Comparison of ENCODE assay signal across 8 mouse cellular contexts in genomic region chr8:79027977-79028487, GRCm38 (mm10). TPM values are rescaled to one million over a fixed set of nuclear protein-coding genes. Genes with fewer than 3 reads are reported as not detected.
DNase-seq lines count a peak whose midpoint lies in the region; ATAC-seq and TF ChIP-seq lines count a peak whose summit lies in the region.

Zfp827 (plus strand) TSS chr8:79028437.

- peak within 1 kb of the TSS; percentile 48 for H3K27ac ChIP-seq in bone marrow, adult 2 months (ENCODE audit: control insufficient read depth, insufficient read depth, low read depth, low read length, poor library complexity)
- peak within 1 kb of the TSS; percentile 100 for H3K27ac ChIP-seq in embryonic fibroblast, embryonic 13.5 days (ENCODE audit: insufficient read depth, low read length)
- peak within 1 kb of the TSS; percentile 100 for H3K27ac ChIP-seq in heart, embryonic 13.5 days (replicated peaks)
- peak within 1 kb of the TSS; percentile 99 for H3K27ac ChIP-seq in kidney, postnatal 0 days
- peak within 1 kb of the TSS; percentile 85 for H3K27ac ChIP-seq in liver, embryonic 12.5 days

- peak; percentile 36; the same call in 1 of the 2 replicates for TF ChIP-seq POLR2A in bone marrow, adult 2 months (IDR thresholded peaks at IDR 0.05; ENCODE audit: borderline replicate concordance, control insufficient read depth, low read depth, low read length)
- peak; percentile 82 for TF ChIP-seq POLR2A in embryonic fibroblast, embryonic 13.5 days (IDR thresholded peaks at IDR 0.05; ENCODE audit: low read depth, low read length)

- H3K9me3 ChIP-seq in heart, embryonic 13.5 days: 0 out of 2 replicates have a peak, but pooled peaks cover 5% of the 10 kb centered on the region
- no peaks in the 10 kb centered on the region for H3K9me3 ChIP-seq in kidney, postnatal 0 days (replicated peaks; ENCODE audit: low read length)
- H3K9me3 ChIP-seq in liver, embryonic 12.5 days (replicated peaks): no peaks in the 10 kb centered on the region

- H3K36me3 ChIP-seq in heart, embryonic 13.5 days: no peaks in the 10 kb centered on the region
- H3K36me3 ChIP-seq in kidney, postnatal 0 days (ENCODE audit: insufficient read depth, low read length): no peaks in the 10 kb centered on the region
- no peaks in the 10 kb centered on the region for H3K36me3 ChIP-seq in liver, embryonic 12.5 days

- TF ChIP-seq CTCF in bone marrow, adult 2 months (IDR thresholded peaks at IDR 0.05; ENCODE audit: control insufficient read depth, insufficient read depth, low read length): no peak
- 0 out of 2 replicates have a peak, but pooled peaks have one; percentile 4 for TF ChIP-seq CTCF in embryonic fibroblast, embryonic 13.5 days (IDR thresholded peaks at IDR 0.05; ENCODE audit: borderline replicate concordance, insufficient read depth, low read length)
- 0 out of 2 replicates have a peak, but pooled peaks have one; percentile 14 for TF ChIP-seq CTCF in kidney, postnatal 0 days (IDR thresholded peaks at IDR 0.05; ENCODE audit: low read depth)

- peak; percentile 82 for DNase-seq in B cell, adult 2 months
- DNase-seq in kidney, postnatal 0 days (ENCODE audit: low spot score): peak; percentile 86
- peak; percentile 86 for DNase-seq in naive thymus-derived CD4-positive, alpha-beta T cell, adult 2 months (ENCODE audit: low read depth)
- peak; percentile 61 to 80 for DNase-seq in spleen, postnatal 4 days (ENCODE audit: low spot score in 2 of 2)

- H3K9ac ChIP-seq in heart, embryonic 13.5 days: peak within 1 kb of the TSS; percentile 100
- peak within 1 kb of the TSS; percentile 98 for H3K9ac ChIP-seq in kidney, postnatal 0 days (ENCODE audit: low read depth, low read length)
- peak within 1 kb of the TSS; percentile 71 for H3K9ac ChIP-seq in liver, embryonic 12.5 days

- H3K4me2 ChIP-seq in heart, embryonic 13.5 days: peak within 1 kb of the TSS; percentile 69
- H3K4me2 ChIP-seq in kidney, postnatal 0 days (ENCODE audit: low read length): peak within 1 kb of the TSS; percentile 85
- peak within 1 kb of the TSS; percentile 72 for H3K4me2 ChIP-seq in liver, embryonic 12.5 days

- under 1% methylated on average over 32 of the region's 32 CpGs for WGBS in bone marrow, adult 2 months
- under 1% methylated on average over 28 of the region's 32 CpGs for WGBS in heart, embryonic 13.5 days
- WGBS in kidney, postnatal 0 days: 0% methylated on average over 32 of the region's 32 CpGs
- under 1% methylated on average over 27 of the region's 32 CpGs for WGBS in liver, embryonic 12.5 days (ENCODE audit: insufficient replicate concordance)

- H3K4me3 ChIP-seq in bone marrow, adult 2 months (replicated peaks; ENCODE audit: control insufficient read depth, low read depth, low read length): peak within 1 kb of the TSS; percentile 70
- peak within 1 kb of the TSS; percentile 97 for H3K4me3 ChIP-seq in embryonic fibroblast, embryonic 13.5 days (ENCODE audit: insufficient read depth, low read length)
- H3K4me3 ChIP-seq in heart, embryonic 13.5 days: peak within 1 kb of the TSS; percentile 92
- H3K4me3 ChIP-seq in kidney, postnatal 0 days (replicated peaks; ENCODE audit: low read depth, low read length): peak within 1 kb of the TSS; percentile 87
- H3K4me3 ChIP-seq in liver, embryonic 12.5 days: peak within 1 kb of the TSS; percentile 64

- no peaks in the 10 kb centered on the region for H3K4me1 ChIP-seq in bone marrow, adult 2 months (ENCODE audit: control insufficient read depth, insufficient read depth, low read length)
- H3K4me1 ChIP-seq in embryonic fibroblast, embryonic 13.5 days (ENCODE audit: control insufficient read depth, insufficient read depth, low read length): peaks cover 13% of the 10 kb centered on the region
- H3K4me1 ChIP-seq in heart, embryonic 13.5 days: peaks cover 19% of the 10 kb centered on the region
- H3K4me1 ChIP-seq in kidney, postnatal 0 days (replicated peaks; ENCODE audit: insufficient read depth, low read length): peaks cover 9% of the 10 kb centered on the region
- peaks cover 8% of the 10 kb centered on the region; the same call in 1 of the 2 replicates for H3K4me1 ChIP-seq in liver, embryonic 12.5 days

- H3K27me3 ChIP-seq in heart, embryonic 13.5 days (replicated peaks): no peaks in the 10 kb centered on the region
- H3K27me3 ChIP-seq in kidney, postnatal 0 days (ENCODE audit: insufficient read depth, low read length): no peaks in the 10 kb centered on the region
- peaks cover 69% of the 10 kb centered on the region for H3K27me3 ChIP-seq in liver, embryonic 12.5 days (replicated peaks)

- ATAC-seq in heart, embryonic 13.5 days (ENCODE audit: extremely low read depth, insufficient number of reproducible peaks, low FRiP score, low TSS enrichment): no peak
- ATAC-seq in kidney, postnatal 0 days (replicated peaks; ENCODE audit: low FRiP score, low read depth): peak; percentile 57
- ATAC-seq in liver, embryonic 12.5 days: peak; percentile 71

RNA-seq across cellular contexts. Expression of gene Zfp827, which starts in this region (rescaled TPM):
- polyA plus RNA-seq in bone marrow, adult 2 months (2011; ENCODE audit: insufficient read depth, insufficient read length, low replicate concordance, missing spikeins): 2.9 and 3.1 TPM in 2 replicates
- polyA plus RNA-seq in embryonic fibroblast, embryonic 13.5 days (2011; ENCODE audit: insufficient read length, low read depth, missing spikeins): 22.9 and 28.8 TPM in 2 replicates
- polyA plus RNA-seq in heart, embryonic 13.5 days (2015; fragmentation: Nextera tagmentation; extraction: Ambion mirVana): 7.4 and 7.6 TPM in 2 replicates
- polyA plus RNA-seq in kidney, postnatal 0 days (2015; fragmentation: Nextera tagmentation; extraction: Ambion mirVana): 4.5 and 5.5 TPM in 2 replicates
- 1.0 and 1.3 TPM in 2 replicates for polyA plus RNA-seq in liver, embryonic 12.5 days (2016; fragmentation: Nextera tagmentation; extraction: Ambion mirVana)

Comparison
In these comparisons a context has a peak if more than half of its experiments do, and no peak if none do; other contexts are left out.
1. H3K27ac ChIP-seq: peak in every context shown above with its lines; median percentile 100 in embryonic fibroblast, embryonic 13.5 days; 100 in heart, embryonic 13.5 days; 99 in kidney, postnatal 0 days; 85 in liver, embryonic 12.5 days; 48 in bone marrow, adult 2 months.